Mouse (Mus musculus) embryonic facial prominence, embryonic 12.5 days (tissue): ENCODE results near the gene Cby3. TPM values are rescaled to one million over a fixed set of nuclear protein-coding genes. Genes with fewer than 3 reads are reported as not detected.
A peak's percentile ranks its signal among the peaks of the same experiment; 100 is the strongest.

Experiments
- ATAC-seq: fragments of 200-750 bp; cut with Nextera tagmentation; 2 replicates; pipeline ENCODE4 v1.8.0; 2017; ENCODE audit not compliant: insufficient number of reproducible peaks, insufficient read depth, low FRiP score, low TSS enrichment
- H3K27ac ChIP-seq: fragments of 300-500 bp; sonication (generic); 2 replicates; pipeline ENCODE4 v1.5.1; 2016; ENCODE audit warnings: mild to moderate bottlenecking
- H3K27me3 ChIP-seq: fragments of 300-500 bp; sonication (generic); 2 replicates; pipeline ENCODE4 v1.6.1; 2016; ENCODE audit warnings: mild to moderate bottlenecking, moderate library complexity
- H3K36me3 ChIP-seq: fragments of 300-500 bp; sonication (generic); 2 replicates; pipeline ENCODE4 v1.6.1; 2016; ENCODE audit warnings: mild to moderate bottlenecking
- H3K4me1 ChIP-seq: fragments of 300-500 bp; sonication (generic); 2 replicates; pipeline ENCODE4 v1.6.1; 2016
- H3K4me2 ChIP-seq: fragments of 300-500 bp; sonication (generic); replicated peaks from 2 replicates; pipeline ENCODE4 v1.6.1; 2016; ENCODE audit warnings: mild to moderate bottlenecking, moderate library complexity
- H3K4me3 ChIP-seq: fragments of 300-500 bp; sonication (generic); 2 replicates; pipeline ENCODE4 v1.5.1; 2016; ENCODE audit warnings: mild to moderate bottlenecking
- H3K9ac ChIP-seq: fragments of 300-500 bp; sonication (generic); 2 replicates; pipeline ENCODE4 v1.6.1; 2016; ENCODE audit warnings: mild to moderate bottlenecking, moderate library complexity
- H3K9me3 ChIP-seq: fragments of 300-500 bp; sonication (generic); 2 replicates; pipeline ENCODE4 v1.6.1; 2016; ENCODE audit warnings: mild to moderate bottlenecking, moderate library complexity
- WGBS: fragments of 180-500 bp; shearing (Covaris S2); methylation state at CpG from one replicate; pipeline ENCODE4 v1.1.7; 2016; 5-methylcytosine and 5-hydroxymethylcytosine counted together
- polyA plus RNA-seq: library from polyadenylated mRNA; unstranded; fragments of >200 nt; fragmentation: Nextera tagmentation; extraction: Ambion mirVana; gene quantifications from 2 replicates; pipeline ENCODE4 v1.2.1, GENCODE M21; 2016

Cby3 gene
- polyA plus RNA-seq, 1 experiment from 2014 or later: 0.73 TPM

DNA sequence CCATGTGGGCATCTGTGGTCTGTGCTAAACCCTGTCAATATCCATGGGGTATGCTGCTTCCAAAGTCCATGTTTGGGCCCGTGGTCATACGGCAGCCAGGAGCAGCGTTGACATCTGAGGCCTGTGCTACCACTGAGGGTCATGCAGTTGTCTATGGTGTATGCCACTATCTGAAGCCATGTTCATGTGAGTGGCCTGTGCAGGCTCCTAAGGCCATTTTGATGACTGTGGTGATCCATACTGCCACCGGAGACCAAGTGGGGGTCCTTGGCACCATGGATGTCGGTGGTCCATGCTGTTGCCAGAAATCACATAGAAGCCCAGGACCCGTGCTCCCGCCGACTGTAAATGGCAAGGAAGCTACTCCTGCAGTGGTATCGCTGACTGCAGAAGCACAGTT lies 13.3 kb downstream of the Cby3 start:
- Histone ChIP-seq H3K4me2 (no peak overlapping the region), H3K27ac (no peak overlapping the region), H3K4me3 (no peak overlapping the region), H3K9me3 (no peaks in the 10 kb centered on the region), H3K9ac (no peak overlapping the region), H3K4me1 (no peaks in the 10 kb centered on the region), H3K36me3 (no peaks in the 10 kb centered on the region), H3K27me3 (no peaks in the 10 kb centered on the region)
- no peak for ATAC-seq
- 92% methylated on average over 9 of the region's 9 CpGs for WGBS

GRCm38 (mm10) chr11:50369360-50369911 lies 15.2 kb downstream of the Cby3 start:
- no peak for ATAC-seq
- Histone ChIP-seq H3K36me3 (no peaks in the 10 kb centered on the region), H3K27me3 (no peaks in the 10 kb centered on the region), H3K9me3 (no peaks in the 10 kb centered on the region), H3K4me3 (no peak overlapping the region), H3K27ac (no peak overlapping the region), H3K9ac (no peak overlapping the region), H3K4me1 (no peaks in the 10 kb centered on the region), H3K4me2 (no peak overlapping the region)
- 90% methylated on average over 5 of the region's 5 CpGs for WGBS

- WGBS: 49% methylated on average over 4 of the region's 4 CpGs
- peak overlapping the region; percentile 55 for H3K4me2 ChIP-seq
- no peak for ATAC-seq
- H3K4me1 ChIP-seq: peaks cover 2% of the 10 kb centered on the region; the same call in 1 of the 2 replicates
- no peak overlapping the region for H3K27ac ChIP-seq
- no peaks in the 10 kb centered on the region for H3K36me3 ChIP-seq
- H3K27me3 ChIP-seq: no peaks in the 10 kb centered on the region
- no peak overlapping the region for H3K9ac ChIP-seq
- H3K9me3 ChIP-seq: no peaks in the 10 kb centered on the region
- no peak overlapping the region for H3K4me3 ChIP-seq
These were observed 16.7 kb downstream of the Cby3 start for GRCm38 (mm10) chr11:50370969-50371368.

DNA sequence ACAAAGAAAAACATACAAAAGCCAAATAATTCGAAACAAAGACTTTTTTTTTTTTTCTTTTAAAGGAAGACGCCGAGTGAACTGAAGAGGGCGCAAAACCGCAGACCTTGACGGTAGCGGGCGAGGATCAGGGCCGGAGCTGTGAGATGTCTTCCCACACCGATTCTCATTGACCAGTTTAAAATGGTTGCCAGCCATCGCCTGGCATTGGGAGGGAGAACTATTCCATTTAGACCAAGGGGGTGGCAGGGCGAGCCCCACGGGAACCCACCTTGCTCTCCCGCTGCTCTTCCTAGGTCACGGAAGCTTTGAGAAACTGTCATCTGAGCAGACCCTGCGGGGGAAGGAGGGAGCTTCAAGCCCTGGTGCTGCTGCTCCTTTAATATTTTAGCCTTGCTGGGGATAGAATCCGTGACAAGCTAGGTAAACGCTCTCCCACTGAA lies 17.2 kb downstream of the Cby3 start:
- H3K27ac ChIP-seq: 0 out of 2 replicates have a peak overlapping the region, but pooled peaks have one; percentile 50
- WGBS: 1% methylated on average over 18 of the region's 18 CpGs

GRCm38 (mm10) chr11:50371911-50372310 lies 17.6 kb downstream of the Cby3 start:
- Histone ChIP-seq H3K4me1 (peaks cover 8% of the 10 kb centered on the region; the same call in 1 of the 2 replicates), H3K9me3 (no peaks in the 10 kb centered on the region), H3K9ac (peak overlapping the region; percentile 16; the same call in 1 of the 2 replicates), H3K4me3 (no peak overlapping the region), H3K27ac (no peak overlapping the region), H3K36me3 (no peaks in the 10 kb centered on the region), H3K27me3 (no peaks in the 10 kb centered on the region), H3K4me2 (peak overlapping the region; percentile 55; the same call in 1 of the 2 replicates)
- 96% methylated on average over 1 of the region's 1 CpGs for WGBS
- no peak for ATAC-seq

More for the DNA sequence above, 17.2 kb downstream of the Cby3 start:
- no peaks in the 10 kb centered on the region for H3K9me3 ChIP-seq
- peak overlapping the region; percentile 16; the same call in 1 of the 2 replicates for H3K9ac ChIP-seq
- peaks cover 7% of the 10 kb centered on the region; the same call in 1 of the 2 replicates for H3K4me1 ChIP-seq
- no peaks in the 10 kb centered on the region for H3K36me3 ChIP-seq
- ATAC-seq: no peak
- peak overlapping the region; percentile 35 for H3K4me3 ChIP-seq
- H3K27me3 ChIP-seq: no peaks in the 10 kb centered on the region
- peak overlapping the region; percentile 55 for H3K4me2 ChIP-seq

GRCm38 (mm10) chr11:50373086-50373485 lies 18.8 kb downstream of the Cby3 start:
- no peaks in the 10 kb centered on the region for H3K36me3 ChIP-seq
- no peaks in the 10 kb centered on the region for H3K27me3 ChIP-seq
- no peak overlapping the region for H3K9ac ChIP-seq
- no peak overlapping the region for H3K4me3 ChIP-seq
- H3K4me2 ChIP-seq: no peak overlapping the region
- H3K4me1 ChIP-seq: peaks cover 8% of the 10 kb centered on the region; the same call in 1 of the 2 replicates
- no peak overlapping the region for H3K27ac ChIP-seq
- no peaks in the 10 kb centered on the region for H3K9me3 ChIP-seq
- ATAC-seq: no peak

DNA sequence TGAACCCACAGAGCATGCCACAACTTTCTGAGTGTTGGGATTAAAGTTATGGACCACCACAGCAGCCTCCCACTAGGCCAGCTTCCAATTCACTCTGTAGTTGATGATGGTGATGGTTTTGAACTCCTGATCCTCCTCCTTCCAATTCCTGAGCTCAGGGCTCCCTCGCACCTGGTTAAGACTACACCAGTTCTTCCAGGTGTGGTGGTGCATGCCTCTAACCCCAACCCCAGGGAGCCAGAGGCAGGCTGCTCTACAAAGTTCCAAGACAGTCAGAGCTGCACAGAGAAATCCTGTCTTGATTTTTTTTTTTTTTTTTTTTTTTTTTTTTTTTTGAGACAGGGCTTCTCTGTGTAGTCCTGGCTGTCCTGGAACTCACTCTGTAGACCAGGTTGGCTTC lies 19.4 kb downstream of the Cby3 start:
- ATAC-seq: no peak
- WGBS: 97% methylated on average over 1 of the region's 1 CpGs
- Histone ChIP-seq H3K9me3 (no peaks in the 10 kb centered on the region), H3K4me2 (no peak overlapping the region), H3K4me1 (peaks cover 8% of the 10 kb centered on the region; the same call in 1 of the 2 replicates), H3K36me3 (no peaks in the 10 kb centered on the region), H3K4me3 (no peak overlapping the region), H3K27ac (no peak overlapping the region), H3K27me3 (no peaks in the 10 kb centered on the region), H3K9ac (no peak overlapping the region)

GRCm38 (mm10) chr11:50374286-50375015 lies 20.2 kb downstream of the Cby3 start:
- no peaks in the 10 kb centered on the region for H3K9me3 ChIP-seq
- H3K4me2 ChIP-seq: no peak overlapping the region
- H3K27ac ChIP-seq: no peak overlapping the region
- WGBS: 86% methylated on average over 13 of the region's 13 CpGs
- ATAC-seq: no peak
- no peaks in the 10 kb centered on the region for H3K27me3 ChIP-seq
- H3K36me3 ChIP-seq: peaks cover 4% of the 10 kb centered on the region; the same call in 1 of the 2 replicates
- no peak overlapping the region for H3K4me3 ChIP-seq
- H3K9ac ChIP-seq: no peak overlapping the region
- H3K4me1 ChIP-seq: peaks cover 10% of the 10 kb centered on the region

GRCm38 (mm10) chr11:50375421-50375820 lies 21.2 kb downstream of the Cby3 start:
- Histone ChIP-seq H3K36me3 (peaks cover 11% of the 10 kb centered on the region), H3K4me1 (peaks cover 16% of the 10 kb centered on the region), H3K9ac (no peak overlapping the region), H3K4me3 (no peak overlapping the region), H3K27me3 (no peaks in the 10 kb centered on the region), H3K4me2 (no peak overlapping the region), H3K27ac (no peak overlapping the region), H3K9me3 (no peaks in the 10 kb centered on the region)
- 84% methylated on average over 5 of the region's 5 CpGs for WGBS
- no peak for ATAC-seq

DNA sequence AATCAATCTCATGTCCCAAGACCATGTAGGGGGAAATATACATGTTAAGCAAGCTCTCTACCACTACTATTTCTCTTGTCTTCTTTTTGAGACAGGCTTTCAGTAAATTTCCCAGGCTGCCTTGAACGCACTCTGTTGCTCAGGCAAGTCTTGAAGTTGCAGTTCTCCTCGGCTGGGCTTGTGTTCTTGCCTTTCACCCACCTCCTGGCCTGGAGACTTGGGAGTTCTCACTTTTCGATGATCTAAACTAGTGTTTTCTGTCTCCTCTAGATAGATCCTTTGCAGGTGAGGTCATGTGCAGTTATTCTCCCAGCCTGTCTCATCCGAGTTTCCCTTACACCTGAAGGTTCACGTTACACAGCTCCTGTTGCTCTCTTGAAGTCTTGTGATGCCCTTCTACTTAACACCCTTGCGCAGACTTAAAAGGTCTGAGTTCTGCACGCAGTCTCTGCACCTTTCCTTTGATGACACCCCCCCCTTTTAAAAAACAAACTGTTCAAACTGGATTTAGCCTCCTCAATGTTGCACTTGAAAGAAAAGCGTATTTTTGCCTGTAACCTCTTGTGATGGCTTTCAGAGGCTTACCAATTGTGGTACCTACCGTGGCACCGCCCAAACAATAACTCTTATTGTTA lies 22.0 kb downstream of the Cby3 start:
- no peak for ATAC-seq
- peak overlapping the region; percentile 97 for H3K27ac ChIP-seq
- peaks cover 17% of the 10 kb centered on the region for H3K4me1 ChIP-seq
- H3K9me3 ChIP-seq: no peaks in the 10 kb centered on the region
- H3K27me3 ChIP-seq: no peaks in the 10 kb centered on the region
- peaks cover 13% of the 10 kb centered on the region for H3K36me3 ChIP-seq
- H3K4me3 ChIP-seq: peak overlapping the region; percentile 96
- peak overlapping the region; percentile 76 for H3K4me2 ChIP-seq
- H3K9ac ChIP-seq: peak overlapping the region; percentile 77
- 23% methylated on average over 10 of the region's 10 CpGs for WGBS

DNA sequence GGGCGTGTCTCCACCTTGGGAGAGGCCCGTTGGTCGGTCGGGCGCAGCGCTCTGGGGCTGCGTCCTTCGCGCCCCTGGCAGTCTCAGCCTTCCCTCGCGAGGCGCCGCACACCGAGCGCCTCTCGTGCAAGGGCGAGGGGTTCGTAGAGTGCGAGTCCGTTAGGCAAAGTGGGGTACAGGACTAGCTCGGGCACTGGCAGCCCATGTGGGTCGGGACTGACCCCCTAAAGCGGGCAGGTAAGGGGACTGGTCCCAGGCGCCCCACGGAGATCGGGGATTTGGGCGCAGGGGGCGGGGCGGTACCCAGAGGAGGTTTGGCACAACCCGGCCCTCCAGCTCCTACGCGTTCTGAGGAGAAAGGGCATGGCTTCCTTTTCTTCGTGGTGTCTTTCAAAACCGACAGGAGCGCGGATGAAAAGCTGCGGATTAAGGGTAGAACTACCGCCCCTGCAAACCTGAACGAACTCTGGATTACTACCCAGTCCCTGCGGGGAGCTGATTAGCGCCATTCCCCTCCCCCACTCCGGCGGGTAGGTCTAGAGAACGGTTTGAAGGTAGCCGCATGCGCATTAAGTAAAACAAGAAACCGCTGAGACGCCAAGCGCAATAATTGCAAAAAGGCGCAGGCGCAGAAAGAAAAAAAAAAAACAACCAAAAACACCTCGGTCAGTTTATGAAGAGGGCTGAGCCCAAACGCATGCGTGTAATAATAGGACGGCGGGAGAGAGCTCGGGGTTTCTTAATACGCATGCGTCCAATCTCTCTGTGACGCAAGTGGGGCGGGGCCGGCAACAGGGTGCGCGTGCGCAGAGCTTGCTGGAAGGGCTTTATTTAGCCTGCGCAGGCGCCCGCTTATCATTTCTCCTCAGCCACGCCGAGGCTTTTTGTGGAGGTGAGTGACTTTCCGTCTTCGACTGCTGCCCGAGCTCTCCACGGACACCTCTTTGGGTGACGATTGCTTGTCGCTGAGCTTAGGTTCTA lies 22.9 kb downstream of the Cby3 start, which contains the start of gene Hnrnph1:
Gene Hnrnph1 (plus strand): TSS at position 80 of the 981 bp plus-strand sequence.
- Histone ChIP-seq H3K27ac (peak within 1 kb of the TSS; percentile 99), H3K9ac (peak within 1 kb of the TSS; percentile 99), H3K4me1 (peaks cover 19% of the 10 kb centered on the region), H3K9me3 (no peaks in the 10 kb centered on the region), H3K4me3 (peak within 1 kb of the TSS; percentile 96), H3K27me3 (no peaks in the 10 kb centered on the region), H3K4me2 (peak within 1 kb of the TSS; percentile 80), H3K36me3 (peaks cover 17% of the 10 kb centered on the region)
- peak; percentile 89 for ATAC-seq
- under 1% methylated on average over 76 of the region's 76 CpGs for WGBS
